Mouse (Mus musculus) ES-Bruce4 (cell line): Measurements from ENCODE around the gene Cdh4.

Source experiments
- CTCF ChIP-seq: IDR thresholded peaks from one replicate; pipeline ENCODE4 v1.8.1; 2011; ENCODE audit warnings: low read depth, low read length
- EP300 ChIP-seq: IDR thresholded peaks from 2 replicates; pipeline ENCODE4 v1.6.1; 2011; ENCODE audit warnings: low read depth, low read length; ENCODE audit not compliant: insufficient read depth
- POLR2A ChIP-seq: IDR thresholded peaks from one replicate; pipeline ENCODE4 v1.8.1; 2011; ENCODE audit warnings: low read length; ENCODE audit not compliant: insufficient read depth

DNA sequence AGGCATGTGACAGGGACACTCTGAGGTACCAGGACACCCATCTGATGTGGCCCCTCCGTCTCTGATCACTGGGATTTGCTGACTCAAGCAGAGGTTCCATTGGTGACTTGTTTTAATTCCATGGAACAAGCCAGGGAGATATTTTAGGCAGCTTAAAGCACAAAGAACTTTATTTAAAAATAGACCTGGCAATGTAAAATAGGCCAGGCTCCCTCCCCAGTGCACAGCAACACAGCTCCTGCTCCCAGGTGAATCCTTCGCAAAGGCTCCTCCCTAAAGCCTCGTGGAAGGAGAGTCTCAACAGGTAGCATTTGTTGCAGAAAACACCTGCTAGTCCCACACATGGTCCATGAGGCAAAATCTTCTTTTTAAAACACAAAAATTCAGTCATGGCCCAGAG is 307.2 kb downstream of the Cdh4 start:
- no peak for TF ChIP-seq CTCF
- no peak for TF ChIP-seq POLR2A
- TF ChIP-seq EP300, result no peak
